In genomic region chr19:7313660-7314059, GRCm38 (mm10) we compare ENCODE assay signal across 15 mouse cellular contexts.
"Had no signal": no experiment of that assay in that cellular context is flagged by ENCODE, and none has a peak within 500 bp of the region (broad histone marks: within the 10 kb centered on the region; RNA-seq: fewer than 3 reads in every experiment).

No protein-coding gene starts in this region.

- H3K4me3 ChIP-seq: layer of hippocampus, adult 2 months; limb, embryonic 10.5 days; limb, embryonic 13.5 days; liver, embryonic 13.5 days; midbrain, embryonic 10.5 days; neural tube, embryonic 13.5 days had no signal

- DNase-seq: layer of hippocampus, adult 9-11 months; liver; liver, embryonic 13.5 days; lung, adult 2 months; lung, postnatal 14 days; lung, postnatal 4 days; midbrain, embryonic 14.5 days; thymus, postnatal 25 days had no signal

- H3K4me2 ChIP-seq: limb, embryonic 13.5 days; liver, embryonic 13.5 days; neural tube, embryonic 13.5 days had no signal

- H3K27ac ChIP-seq: kidney, postnatal 0 days; limb, embryonic 10.5 days; limb, embryonic 13.5 days; liver, embryonic 13.5 days; midbrain, embryonic 10.5 days; neural tube, embryonic 13.5 days had no signal

- H3K9me3 ChIP-seq: limb, embryonic 10.5 days; limb, embryonic 13.5 days; liver, embryonic 13.5 days; midbrain, embryonic 10.5 days; neural tube, embryonic 13.5 days had no signal

- ATAC-seq: intestine, postnatal 0 days had no signal

- H3K36me3 ChIP-seq: limb, embryonic 10.5 days; limb, embryonic 13.5 days; liver, embryonic 13.5 days; neural tube, embryonic 13.5 days had no signal

- H3K9ac ChIP-seq: limb, embryonic 13.5 days; liver, embryonic 13.5 days; neural tube, embryonic 13.5 days had no signal

- H3K27me3 ChIP-seq: limb, embryonic 13.5 days; liver, embryonic 13.5 days; neural tube, embryonic 13.5 days had no signal
